Mouse (Mus musculus) limb, embryonic 10.5 days (tissue): ENCODE data around the gene Shc2. TPM values are rescaled to one million over a fixed set of nuclear protein-coding genes. Genes with fewer than 3 reads are reported as not detected.

Experiments used
- DNase-seq: peaks from one replicate; pipeline ENCODE4 v3.0.0-alpha.2; 2017; ENCODE audit warnings: low spot score
- H3K27ac ChIP-seq: fragments of 300-500 bp; sonication (generic); 2 replicates; pipeline ENCODE4 v1.5.1; 2016; ENCODE audit warnings: mild to moderate bottlenecking
- H3K27me3 ChIP-seq: fragments of 300-500 bp; sonication (generic); 2 replicates; pipeline ENCODE4 v1.6.1; 2016; ENCODE audit warnings: low read depth, mild to moderate bottlenecking; ENCODE audit not compliant: poor library complexity, severe bottlenecking
- H3K36me3 ChIP-seq: fragments of 300-500 bp; sonication (generic); 2 replicates; pipeline ENCODE4 v1.6.1; 2016; ENCODE audit warnings: mild to moderate bottlenecking, moderate library complexity
- H3K4me1 ChIP-seq: fragments of 300-500 bp; sonication (generic); 2 replicates; pipeline ENCODE4 v1.6.1; 2016
- H3K4me3 ChIP-seq: fragments of 300-500 bp; sonication (generic); 2 replicates; pipeline ENCODE4 v1.5.1; 2016; ENCODE audit warnings: mild to moderate bottlenecking, moderate library complexity
- H3K9me3 ChIP-seq: fragments of 300-500 bp; sonication (generic); replicated peaks from 2 replicates; pipeline ENCODE4 v1.6.1; 2016; ENCODE audit warnings: mild to moderate bottlenecking
- WGBS: fragments of 180-500 bp; shearing (Covaris S2); methylation state at CpG from one replicate; pipeline ENCODE4 v1.1.7; 2016; 5-methylcytosine and 5-hydroxymethylcytosine counted together
- polyA plus RNA-seq: library from polyadenylated mRNA; unstranded; fragments of >200 nt; fragmentation: Nextera tagmentation; extraction: Ambion mirVana; gene quantifications from 2 replicates; pipeline ENCODE4 v1.2.1, GENCODE M21; 2016

Gene Shc2
- polyA plus RNA-seq, 1 experiment from 2014 or later = 7.8 TPM

GRCm38 (mm10) chr10:79580811-79581210 is 56.9 kb downstream of the Shc2 start:
- H3K36me3 ChIP-seq = no peaks in the 10 kb centered on the region
- peaks cover 6% of the 10 kb centered on the region; the same call in 1 of the 2 replicates for H3K27me3 ChIP-seq
- no peak overlapping the region for H3K27ac ChIP-seq
- H3K4me1 ChIP-seq = peaks cover 7% of the 10 kb centered on the region
- WGBS = 37% methylated on average over 6 of the region's 6 CpGs
- H3K9me3 ChIP-seq = no peaks in the 10 kb centered on the region
- H3K4me3 ChIP-seq = no peak overlapping the region
- DNase-seq = peak; percentile 79

GRCm38 (mm10) chr10:79580356-79580755 is 57.4 kb downstream of the Shc2 start:
- H3K9me3 ChIP-seq = no peaks in the 10 kb centered on the region
- peaks cover 7% of the 10 kb centered on the region for H3K4me1 ChIP-seq
- H3K36me3 ChIP-seq = no peaks in the 10 kb centered on the region
- no peak for DNase-seq
- H3K27me3 ChIP-seq = peaks cover 6% of the 10 kb centered on the region; the same call in 1 of the 2 replicates
- no peak overlapping the region for H3K27ac ChIP-seq
- H3K4me3 ChIP-seq = no peak overlapping the region
- WGBS = 67% methylated on average over 7 of the region's 7 CpGs

GRCm38 (mm10) chr10:79579781-79580180 is 57.9 kb downstream of the Shc2 start:
- no peaks in the 10 kb centered on the region for H3K36me3 ChIP-seq
- H3K9me3 ChIP-seq = no peaks in the 10 kb centered on the region
- peaks cover 7% of the 10 kb centered on the region for H3K4me1 ChIP-seq
- no peak overlapping the region for H3K27ac ChIP-seq
- H3K4me3 ChIP-seq = no peak overlapping the region
- peaks cover 6% of the 10 kb centered on the region; the same call in 1 of the 2 replicates for H3K27me3 ChIP-seq
- WGBS = 84% methylated on average over 12 of the region's 12 CpGs
- DNase-seq = no peak

- Histone ChIP-seq H3K36me3 (no peaks in the 10 kb centered on the region), H3K27me3 (peaks cover 6% of the 10 kb centered on the region; the same call in 1 of the 2 replicates), H3K4me1 (peaks cover 7% of the 10 kb centered on the region), H3K4me3 (no peak overlapping the region), H3K27ac (no peak overlapping the region), H3K9me3 (no peaks in the 10 kb centered on the region)
- no peak for DNase-seq
- WGBS = 79% methylated on average over 7 of the region's 7 CpGs
Observed at GRCm38 (mm10) chr10:79578891-79579290, 58.8 kb downstream of the Shc2 start.

GRCm38 (mm10) chr10:79578276-79578675 is 59.4 kb downstream of the Shc2 start:
- peaks cover 7% of the 10 kb centered on the region for H3K4me1 ChIP-seq
- no peaks in the 10 kb centered on the region for H3K36me3 ChIP-seq
- WGBS = 60% methylated on average over 9 of the region's 9 CpGs
- no peaks in the 10 kb centered on the region for H3K9me3 ChIP-seq
- no peak overlapping the region for H3K4me3 ChIP-seq
- DNase-seq = no peak
- H3K27me3 ChIP-seq = peaks cover 6% of the 10 kb centered on the region; the same call in 1 of the 2 replicates
- no peak overlapping the region for H3K27ac ChIP-seq

- no peak for DNase-seq
- WGBS = 78% methylated on average over 4 of the region's 4 CpGs
- H3K9me3 ChIP-seq = no peaks in the 10 kb centered on the region
Observed at GRCm38 (mm10) chr10:79577376-79577775, 60.3 kb downstream of the Shc2 start.

GRCm38 (mm10) chr10:79575754-79576153 is 62.0 kb downstream of the Shc2 start:
- H3K4me1 ChIP-seq = peaks cover 7% of the 10 kb centered on the region
- H3K36me3 ChIP-seq = no peaks in the 10 kb centered on the region
- peaks cover 6% of the 10 kb centered on the region; the same call in 1 of the 2 replicates for H3K27me3 ChIP-seq
- no peaks in the 10 kb centered on the region for H3K9me3 ChIP-seq
- H3K4me3 ChIP-seq = no peak overlapping the region
- no peak overlapping the region for H3K27ac ChIP-seq
- no peak for DNase-seq
- 79% methylated on average over 6 of the region's 6 CpGs for WGBS

More at GRCm38 (mm10) chr10:79577376-79577775, 60.3 kb downstream of the Shc2 start:
- Histone ChIP-seq H3K27ac (no peak overlapping the region), H3K4me3 (no peak overlapping the region), H3K27me3 (peaks cover 6% of the 10 kb centered on the region; the same call in 1 of the 2 replicates), H3K36me3 (no peaks in the 10 kb centered on the region), H3K4me1 (peaks cover 7% of the 10 kb centered on the region)

- whole genome bisulfite sequencing = 90% methylated on average over 6 of the region's 6 CpGs
- Histone ChIP-seq H3K27me3 (peaks cover 3% of the 10 kb centered on the region; the same call in 1 of the 2 replicates), H3K36me3 (no peaks in the 10 kb centered on the region), H3K27ac (no peak overlapping the region), H3K4me1 (peaks cover 7% of the 10 kb centered on the region), H3K4me3 (no peak overlapping the region), H3K9me3 (no peaks in the 10 kb centered on the region)
- DNase-seq = no peak
Observed at GRCm38 (mm10) chr10:79574796-79575195, 62.9 kb downstream of the Shc2 start.

- no peak for DNase-seq
- Histone ChIP-seq H3K4me1 (peaks cover 7% of the 10 kb centered on the region), H3K9me3 (no peaks in the 10 kb centered on the region), H3K27me3 (no peaks in the 10 kb centered on the region), H3K27ac (no peak overlapping the region), H3K4me3 (no peak overlapping the region), H3K36me3 (no peaks in the 10 kb centered on the region)
- WGBS = 88% methylated on average over 8 of the region's 8 CpGs
Observed at GRCm38 (mm10) chr10:79574350-79574749, 63.4 kb downstream of the Shc2 start.

GRCm38 (mm10) chr10:79573611-79574010 is 64.1 kb downstream of the Shc2 start:
- 85% methylated on average over 6 of the region's 6 CpGs for WGBS
- no peak overlapping the region for H3K27ac ChIP-seq

GRCm38 (mm10) chr10:79571314-79571713 is 66.4 kb downstream of the Shc2 start:
- H3K27me3 ChIP-seq = no peaks in the 10 kb centered on the region
- DNase-seq = peak; percentile 7
- no peak overlapping the region for H3K4me3 ChIP-seq
- 94% methylated on average over 2 of the region's 2 CpGs for WGBS
- no peaks in the 10 kb centered on the region for H3K36me3 ChIP-seq
- no peak overlapping the region for H3K27ac ChIP-seq
- H3K9me3 ChIP-seq = no peaks in the 10 kb centered on the region
- no peaks in the 10 kb centered on the region for H3K4me1 ChIP-seq

More at GRCm38 (mm10) chr10:79573611-79574010, 64.1 kb downstream of the Shc2 start:
- Histone ChIP-seq H3K27me3 (no peaks in the 10 kb centered on the region), H3K4me1 (peaks cover 7% of the 10 kb centered on the region), H3K4me3 (no peak overlapping the region), H3K9me3 (no peaks in the 10 kb centered on the region), H3K36me3 (no peaks in the 10 kb centered on the region)
- DNase-seq = peak; percentile 24

GRCm38 (mm10) chr10:79569921-79570320 is 67.8 kb downstream of the Shc2 start:
- peak; percentile 4 for DNase-seq
- no peaks in the 10 kb centered on the region for H3K36me3 ChIP-seq
- H3K4me1 ChIP-seq = no peaks in the 10 kb centered on the region
- WGBS = 93% methylated on average over 5 of the region's 5 CpGs
- H3K4me3 ChIP-seq = no peak overlapping the region
- no peaks in the 10 kb centered on the region for H3K27me3 ChIP-seq
- no peaks in the 10 kb centered on the region for H3K9me3 ChIP-seq
- no peak overlapping the region for H3K27ac ChIP-seq
